Mouse (Mus musculus) CH12.LX (cell line): ENCODE data around the gene 5730596B20Rik. TPM values are rescaled to one million over a fixed set of nuclear protein-coding genes. Genes with fewer than 3 reads are reported as not detected.

Experiments
- DNase-seq: peaks from one replicate; pipeline ENCODE4 v3.0.0-alpha.2; 2013; ENCODE audit errors: extremely low read depth
- H3K27ac ChIP-seq: 2 replicates; pipeline ENCODE4 v1.5.1; 2012; ENCODE audit warnings: low read depth, mild to moderate bottlenecking, control low read depth, moderate library complexity; ENCODE audit not compliant: insufficient read depth
- H3K27me3 ChIP-seq: replicated peaks from 2 replicates; pipeline ENCODE3; 2012; ENCODE audit warnings: inconsistent platforms
- H3K36me3 ChIP-seq, 2 experiments: replicated peaks in 1 of 2; 2 replicates each; pipeline versions ENCODE3 to v1.6.1; 2012; ENCODE audit warnings: inconsistent platforms in 1 of 2, low read length in 1 of 2, mild to moderate bottlenecking in 1 of 2, mixed read lengths in 1 of 2, moderate library complexity in 1 of 2; ENCODE audit not compliant: control insufficient read depth in 1 of 2, insufficient read depth in 1 of 2
- H3K4me1 ChIP-seq, 2 experiments: 2 replicates each; pipeline ENCODE4 v1.6.1; 2012; ENCODE audit warnings: inconsistent platforms in 1 of 2, moderate library complexity in 1 of 2; ENCODE audit not compliant: insufficient read depth in 2 of 2, control insufficient read depth in 1 of 2
- H3K4me2 ChIP-seq: 2 replicates; pipeline ENCODE4 v1.6.1; 2012; ENCODE audit warnings: low read depth, mild to moderate bottlenecking, control low read depth; ENCODE audit not compliant: poor library complexity, insufficient read depth, severe bottlenecking
- H3K4me3 ChIP-seq, 3 experiments: fragments of 150-350 bp in 1 of 3; sonication (generic) in 1 of 3; replicated peaks in 1 of 3; 2 replicates each; pipeline versions ENCODE3 to v1.5.1; 2011 to 2012; ENCODE audit warnings: low read depth in 2 of 3, low read length in 2 of 3, mild to moderate bottlenecking in 2 of 3, moderate library complexity in 2 of 3, control low read depth in 1 of 3, improper control_type of control experiment in 1 of 3, inconsistent platforms in 1 of 3, mixed read lengths in 1 of 3; ENCODE audit not compliant: poor library complexity in 1 of 3
- H3K79me2 ChIP-seq: replicated peaks from 2 replicates; pipeline ENCODE4 v1.6.1; 2012; ENCODE audit warnings: mild to moderate bottlenecking, moderate library complexity; ENCODE audit not compliant: control insufficient read depth, poor library complexity, insufficient read depth, severe bottlenecking; ENCODE audit errors: extremely low read depth
- H3K9ac ChIP-seq: 2 replicates; pipeline ENCODE4 v1.6.1; 2012; ENCODE audit warnings: low read depth, mild to moderate bottlenecking, control low read depth, moderate library complexity; ENCODE audit not compliant: insufficient read depth
- H3K9me3 ChIP-seq: replicated peaks from 2 replicates; pipeline ENCODE3; 2012; ENCODE audit warnings: low read length, inconsistent platforms, mixed read lengths
- CHD1 ChIP-seq: IDR thresholded peaks from 2 replicates; pipeline ENCODE4 v1.6.1; 2012; ENCODE audit warnings: low read depth, low read length, improper control_type of control experiment, inconsistent platforms
- CHD2 ChIP-seq: IDR thresholded peaks from 2 replicates; pipeline ENCODE4 v1.6.1; 2011; ENCODE audit warnings: low read length, improper control_type of control experiment
- ELF1 ChIP-seq: IDR thresholded peaks from 2 replicates; pipeline ENCODE4 v1.6.1; 2014; ENCODE audit warnings: low read depth, mild to moderate bottlenecking, inconsistent platforms, low read length, improper control_type of control experiment
- EP300 ChIP-seq: IDR thresholded peaks from 2 replicates; pipeline ENCODE4 v1.6.1; 2011; ENCODE audit warnings: low read length, improper control_type of control experiment
- ETS1 ChIP-seq: conservative IDR thresholded peaks from 2 replicates; pipeline ENCODE4 v1.6.1; 2012; ENCODE audit warnings: low read depth, mild to moderate bottlenecking, inconsistent platforms, low read length, improper control_type of control experiment, moderate library complexity
- GABPA ChIP-seq: IDR thresholded peaks from 2 replicates; pipeline ENCODE4 v1.6.1; 2012; ENCODE audit warnings: low read depth, low read length, improper control_type of control experiment, inconsistent platforms; ENCODE audit not compliant: insufficient replicate concordance
- IRF4 ChIP-seq: IDR thresholded peaks from 2 replicates; pipeline ENCODE4 v1.6.1; 2014; ENCODE audit warnings: low read depth, mild to moderate bottlenecking, inconsistent platforms, low read length, improper control_type of control experiment
- JUN ChIP-seq: IDR thresholded peaks from 2 replicates; pipeline ENCODE4 v1.6.1; 2011; ENCODE audit warnings: low read depth, mild to moderate bottlenecking, low read length, improper control_type of control experiment, moderate library complexity; ENCODE audit not compliant: insufficient read depth
- JUND ChIP-seq: conservative IDR thresholded peaks from 2 replicates; pipeline ENCODE4 v1.6.1; 2011; ENCODE audit warnings: low read depth, low read length, improper control_type of control experiment
- MAX ChIP-seq: IDR thresholded peaks from 2 replicates; pipeline ENCODE4 v1.6.1; 2011; ENCODE audit warnings: low read length, improper control_type of control experiment
- MAZ ChIP-seq: IDR thresholded peaks from 2 replicates; pipeline ENCODE4 v1.6.1; 2012; ENCODE audit warnings: low read depth, mild to moderate bottlenecking, inconsistent platforms, low read length, improper control_type of control experiment, moderate library complexity
- MXI1 ChIP-seq: IDR thresholded peaks from 2 replicates; pipeline ENCODE4 v1.6.1; 2011; ENCODE audit warnings: mild to moderate bottlenecking, low read depth, low read length, improper control_type of control experiment
- MYC ChIP-seq: IDR thresholded peaks from 2 replicates; pipeline ENCODE4 v1.6.1; 2011; ENCODE audit warnings: low read depth, mild to moderate bottlenecking, improper control_type of control experiment, low read length
- NELFE ChIP-seq: IDR thresholded peaks from 2 replicates; pipeline ENCODE4 v1.6.1; 2011; ENCODE audit warnings: low read depth, low read length, improper control_type of control experiment
- NRF1 ChIP-seq: IDR thresholded peaks from 2 replicates; pipeline ENCODE4 v1.6.1; 2014; ENCODE audit warnings: low read depth, mild to moderate bottlenecking, inconsistent platforms, low read length, improper control_type of control experiment, moderate library complexity
- PAX5 ChIP-seq: IDR thresholded peaks from 2 replicates; pipeline ENCODE4 v1.6.1; 2012; ENCODE audit warnings: low read length, inconsistent platforms, mixed read lengths
- RAD21 ChIP-seq: IDR thresholded peaks from 2 replicates; pipeline ENCODE4 v1.6.1; 2011; ENCODE audit warnings: low read depth, mild to moderate bottlenecking, low read length, improper control_type of control experiment, moderate library complexity
- RCOR1 ChIP-seq: conservative IDR thresholded peaks from 2 replicates; pipeline ENCODE4 v1.6.1; 2012; ENCODE audit warnings: low read depth, mild to moderate bottlenecking, inconsistent platforms, low read length, improper control_type of control experiment
- SMC3 ChIP-seq: IDR thresholded peaks from 2 replicates; pipeline ENCODE4 v1.6.1; 2011; ENCODE audit warnings: low read depth, low read length, improper control_type of control experiment
- TBP ChIP-seq: conservative IDR thresholded peaks from 2 replicates; pipeline ENCODE4 v1.6.1; 2011; ENCODE audit warnings: low read depth, low read length, improper control_type of control experiment
- TCF12 ChIP-seq: IDR thresholded peaks from 2 replicates; pipeline ENCODE4 v1.6.1; 2014; ENCODE audit warnings: low read depth, mild to moderate bottlenecking, inconsistent platforms, low read length, improper control_type of control experiment
- UBTF ChIP-seq: IDR thresholded peaks from 2 replicates; pipeline ENCODE4 v1.6.1; 2012; ENCODE audit warnings: low read depth, mild to moderate bottlenecking, inconsistent platforms, low read length, improper control_type of control experiment, moderate library complexity
- USF1 ChIP-seq: IDR thresholded peaks from 2 replicates; pipeline ENCODE4 v1.6.1; 2014; ENCODE audit warnings: low read depth, mild to moderate bottlenecking, inconsistent platforms, low read length, improper control_type of control experiment
- ZNF384 ChIP-seq: IDR thresholded peaks from 2 replicates; pipeline ENCODE4 v1.6.1; 2012; ENCODE audit warnings: low read depth, low read length, improper control_type of control experiment, inconsistent platforms
- dilution Hi-C: fragments of 300-500 bp; cut with MboI; formaldehyde crosslinking; loops from 2 replicates; pipeline ENCODE4 v1.14.3; 2020; ENCODE audit warnings: low sequenced_read_pairs; ENCODE audit not compliant: extremely low pct_unique_long_range_greater_than_20kb, extremely low pct_ligation_motif_present
- in situ Hi-C: fragments of 300-500 bp; cut with MboI; formaldehyde crosslinking; loops from 3 replicates; pipeline ENCODE4 v1.14.3; 2019; ENCODE audit warnings: low sequenced_read_pairs, low pct_ligation_motif_present, low pct_unique_long_range_greater_than_20kb, mixed read lengths
- polyA plus RNA-seq: library from polyadenylated mRNA; unstranded; fragments of >175 nt; gene quantifications from 2 replicates; pipeline ENCODE4 v1.2.1, GENCODE M21; 2012; ENCODE audit warnings: low read depth; ENCODE audit not compliant: insufficient read length
- total RNA-seq, 2 experiments: library from RNA; depleted of rRNA; stranded (reverse); fragments of 300-350 nt in 1 of 2; fragments of >200 nt in 1 of 2; gene quantifications; 2 replicates each; pipeline ENCODE4 v1.2.3; 2012 to 2014

The 5730596B20Rik gene
- total and polyA plus RNA-seq, 3 experiments = 0.07 TPM; not detected in 2

- Histone ChIP-seq H3K9ac (no peak overlapping the region), H3K27ac (no peak overlapping the region), H3K27me3 (no peaks in the 10 kb centered on the region), H3K4me3 (no peak overlapping the region), H3K4me2 (no peak overlapping the region), H3K36me3 (peaks cover 0 to 13% of the 10 kb centered on the region in 2 experiments), H3K79me2 (peaks cover 7% of the 10 kb centered on the region; the same call in 1 of the 2 replicates), H3K4me1 (peaks cover 2 to 17% of the 10 kb centered on the region in 2 experiments; a peak in 3 of 4 replicates), H3K9me3 (no peaks in the 10 kb centered on the region)
- in situ Hi-C loops (no loop called here), dilution Hi-C loops (no loop called here)
- TF ChIP-seq TCF12 (no peak), ZNF384 (no peak), UBTF (no peak), NRF1 (no peak), RCOR1 (no peak), RAD21 (no peak), ELF1 (no peak), PAX5 (no peak), USF1 (no peak), JUN (no peak), TBP (no peak), IRF4 (no peak), JUND (no peak), MYC (no peak), GABPA (no peak), MAX (no peak), CHD1 (no peak)
- no peak for DNase-seq
Measured at GRCm38 (mm10) chr6:52156551-52157200, 20.6 kb upstream of the 5730596B20Rik start.

- dilution Hi-C loops = no loop called here
- no peak for DNase-seq
- Histone ChIP-seq H3K9ac (peak overlapping the region; percentile 35; the same call in 1 of the 2 replicates), H3K4me3 (peak overlapping the region; percentile 15 to 92 (median 83)), H3K27ac (no peak overlapping the region), H3K4me2 (peak overlapping the region; percentile 72), H3K27me3 (no peaks in the 10 kb centered on the region), H3K9me3 (no peaks in the 10 kb centered on the region), H3K4me1 (peaks cover 2 to 17% of the 10 kb centered on the region in 2 experiments; a peak in 3 of 4 replicates), H3K79me2 (peaks cover 7% of the 10 kb centered on the region; the same call in 1 of the 2 replicates), H3K36me3 (peaks cover 0 to 17% of the 10 kb centered on the region in 2 experiments)
- in situ Hi-C loops = no loop called here
- no peak for TF ChIP-seq PAX5
- TF ChIP-seq NELFE = no peak
- no peak for TF ChIP-seq CHD1
- TF ChIP-seq MXI1 = no peak
- TF ChIP-seq NRF1 = no peak
- TF ChIP-seq GABPA = no peak
- TF ChIP-seq USF1 = no peak
- no peak for TF ChIP-seq CHD2
- TF ChIP-seq ETS1 = no peak
- no peak; the same call in 1 of the 2 replicates for TF ChIP-seq MAZ
- TF ChIP-seq SMC3 = no peak
- TF ChIP-seq IRF4 = peak; percentile 86
- TF ChIP-seq EP300 = peak; percentile 62
Measured at GRCm38 (mm10) chr6:52157466-52158275, 19.6 kb upstream of the 5730596B20Rik start.
